Mouse (Mus musculus): ENCODE results near the gene Abcd3. TPM values are rescaled to one million over a fixed set of nuclear protein-coding genes. Genes with fewer than 3 reads are reported as not detected.
"Not testable (repeated sequence)": the region's sequence is repeated elsewhere in the genome, so short reads cannot be mapped to it uniquely, and the experiment has no call there.

Abcd3 gene
- polyA plus RNA-seq, 1 experiment, result 174 TPM

DNA sequence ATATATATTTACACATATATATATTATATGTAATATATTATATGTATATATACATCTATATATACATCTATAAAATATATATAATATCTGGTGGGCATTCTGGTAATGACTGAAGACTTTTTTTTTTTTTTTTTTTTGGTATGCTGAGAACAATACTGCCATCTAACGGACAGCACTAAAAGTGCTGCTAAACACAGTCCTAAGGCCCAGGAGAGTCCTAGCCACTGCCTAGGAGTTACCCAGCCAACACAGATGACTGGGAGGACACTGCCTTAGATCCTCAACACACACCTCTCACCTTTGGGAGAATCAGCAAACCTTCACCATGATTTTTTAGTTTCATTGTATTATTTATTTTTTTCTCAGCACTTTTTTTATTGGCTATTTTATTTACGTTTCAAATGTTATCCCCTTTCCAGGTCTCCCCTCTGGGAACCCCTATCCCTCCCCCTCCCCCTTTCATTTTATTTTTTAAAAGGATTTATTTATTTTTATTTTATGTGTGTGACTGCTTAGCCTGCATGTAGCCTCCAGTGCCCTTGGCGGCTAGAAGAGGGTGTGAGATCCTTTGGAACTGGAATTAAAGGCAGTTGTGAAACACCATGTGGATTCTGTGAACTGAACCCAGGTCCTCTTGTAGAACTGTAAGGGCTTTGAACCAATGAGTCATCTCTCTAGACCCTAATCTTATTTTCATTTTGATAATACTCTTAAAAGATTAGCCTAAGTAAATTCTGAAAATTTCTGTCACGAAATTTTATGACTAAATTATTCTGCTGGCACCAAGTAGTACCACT lies 52.8 kb downstream of the Abcd3 start:
- no peak overlapping the region for H3K4me3 ChIP-seq (ENCODE audit: insufficient read depth, low read depth, low read length)
- no peak overlapping the region for H3K27ac ChIP-seq (ENCODE audit: insufficient read depth, low read depth, low read length)
- 64% methylated on average over 4 of the region's 4 CpGs for WGBS
- no peaks in the 10 kb centered on the region for H3K4me1 ChIP-seq (ENCODE audit: control insufficient read depth, insufficient read depth, low read length)
- TF ChIP-seq POLR2A (IDR thresholded peaks at IDR 0.05; ENCODE audit: insufficient read depth, low read depth, low read length) (no peak), CTCF (IDR thresholded peaks at IDR 0.05; ENCODE audit: insufficient read depth, low read depth, low read length) (no peak)

- WGBS, result 80% methylated on average over 7 of the region's 7 CpGs
- H3K4me1 ChIP-seq (ENCODE audit: control insufficient read depth, insufficient read depth, low read length), result no peaks in the 10 kb centered on the region
- H3K4me3 ChIP-seq (ENCODE audit: insufficient read depth, low read depth, low read length), result no peak overlapping the region
- TF ChIP-seq CTCF (IDR thresholded peaks at IDR 0.05; ENCODE audit: insufficient read depth, low read depth, low read length) (no peak), POLR2A (IDR thresholded peaks at IDR 0.05; ENCODE audit: insufficient read depth, low read depth, low read length) (no peak)
- no peak overlapping the region for H3K27ac ChIP-seq (ENCODE audit: insufficient read depth, low read depth, low read length)
Measured at GRCm38 (mm10) chr3:121758373-121758772, 56.7 kb downstream of the Abcd3 start.

- H3K4me1 ChIP-seq (ENCODE audit: control insufficient read depth, insufficient read depth, low read length), result no peaks in the 10 kb centered on the region
- no peak for TF ChIP-seq POLR2A (IDR thresholded peaks at IDR 0.05; ENCODE audit: insufficient read depth, low read depth, low read length)
- no peak overlapping the region for H3K27ac ChIP-seq (ENCODE audit: insufficient read depth, low read depth, low read length)
- no peak overlapping the region for H3K4me3 ChIP-seq (ENCODE audit: insufficient read depth, low read depth, low read length)
- 23% methylated on average over 3 of the region's 3 CpGs for WGBS
Measured at GRCm38 (mm10) chr3:121755152-121755551, 60.0 kb downstream of the Abcd3 start.

- 86% methylated on average over 10 of the region's 10 CpGs for WGBS
- H3K27ac ChIP-seq (ENCODE audit: insufficient read depth, low read depth, low read length); H3K4me1 ChIP-seq (ENCODE audit: control insufficient read depth, insufficient read depth, low read length); H3K4me3 ChIP-seq (ENCODE audit: insufficient read depth, low read depth, low read length): not testable (repeated sequence)
Measured at GRCm38 (mm10) chr3:121754319-121755090, 60.6 kb downstream of the Abcd3 start.

- H3K4me1 ChIP-seq (ENCODE audit: control insufficient read depth, insufficient read depth, low read length); H3K27ac ChIP-seq (ENCODE audit: insufficient read depth, low read depth, low read length); H3K4me3 ChIP-seq (ENCODE audit: insufficient read depth, low read depth, low read length): not testable (repeated sequence)
- WGBS, result 94% methylated on average over 4 of the region's 4 CpGs
Measured at GRCm38 (mm10) chr3:121741186-121741848, 73.8 kb downstream of the Abcd3 start.

DNA sequence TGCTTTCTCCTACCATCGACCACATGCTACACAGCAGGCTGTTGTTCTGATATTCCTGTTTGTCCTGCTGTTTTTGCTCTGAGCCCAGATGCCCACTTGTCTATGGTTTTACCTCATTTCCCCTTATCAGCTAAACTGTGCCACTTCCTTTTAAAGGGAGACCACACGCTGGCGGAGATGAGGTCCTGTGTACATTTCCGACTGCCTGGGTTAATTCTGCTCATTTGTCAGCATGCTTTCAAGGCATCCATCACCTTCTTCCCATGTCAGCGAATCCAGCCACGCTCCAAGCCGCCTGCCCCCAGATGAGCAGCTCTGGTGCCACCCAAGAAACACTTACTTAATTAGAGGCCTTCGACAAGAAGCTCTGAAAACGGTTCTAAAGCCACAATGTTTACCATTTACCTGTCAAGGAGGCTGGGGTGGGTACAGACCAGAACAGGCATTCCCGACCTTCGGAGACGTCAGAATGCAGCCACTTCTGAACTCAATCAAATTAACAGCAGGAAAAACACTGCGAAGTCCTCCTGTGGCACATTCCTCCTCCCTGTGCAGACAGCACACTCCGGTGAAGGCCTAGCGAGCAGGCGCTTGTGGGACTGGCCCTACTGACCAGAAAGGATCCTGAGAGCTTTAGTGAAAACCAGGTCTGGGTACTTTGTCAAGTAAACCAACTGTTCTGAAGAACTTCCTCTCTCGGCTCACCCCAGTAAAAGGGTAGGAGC lies 75.5 kb downstream of the Abcd3 start:
- Histone ChIP-seq H3K4me3 (ENCODE audit: insufficient read depth, low read depth, low read length) (no peak overlapping the region), H3K4me1 (ENCODE audit: control insufficient read depth, insufficient read depth, low read length) (no peaks in the 10 kb centered on the region), H3K27ac (ENCODE audit: insufficient read depth, low read depth, low read length) (no peak overlapping the region)
- no peak for TF ChIP-seq CTCF (IDR thresholded peaks at IDR 0.05; ENCODE audit: insufficient read depth, low read depth, low read length)
- TF ChIP-seq POLR2A (IDR thresholded peaks at IDR 0.05; ENCODE audit: insufficient read depth, low read depth, low read length), result no peak
- WGBS, result 72% methylated on average over 17 of the region's 17 CpGs

DNA sequence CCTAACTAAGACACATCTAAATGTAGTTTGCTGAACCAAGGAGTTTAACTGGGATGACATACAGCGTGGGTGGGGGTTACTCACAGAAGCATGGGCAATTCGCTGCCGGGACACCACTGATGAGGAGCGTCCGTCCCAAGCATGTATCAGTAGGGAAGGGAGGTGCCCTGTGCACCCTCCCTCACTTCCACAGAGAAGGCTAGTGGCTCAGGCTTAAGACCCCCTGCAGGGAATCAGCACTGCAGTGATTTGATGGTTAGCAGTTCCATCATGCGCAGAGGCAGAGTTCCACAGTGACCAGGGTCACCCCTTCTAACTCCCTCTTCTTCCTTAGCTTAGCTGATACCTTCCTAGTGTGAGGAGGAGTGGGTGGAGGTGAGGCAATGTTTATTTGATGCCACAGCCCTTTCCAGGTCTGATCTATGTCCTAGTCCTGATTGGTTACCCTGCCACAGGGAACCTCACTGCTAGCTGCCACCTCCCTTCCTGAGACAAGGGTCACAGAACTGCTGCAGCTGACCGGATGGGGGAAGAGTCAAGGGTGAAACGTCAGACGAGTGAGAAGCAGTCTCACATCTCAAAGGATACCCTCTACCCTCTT lies 76.3 kb downstream of the Abcd3 start:
- H3K4me1 ChIP-seq (ENCODE audit: control insufficient read depth, insufficient read depth, low read length), result no peaks in the 10 kb centered on the region
- TF ChIP-seq POLR2A (IDR thresholded peaks at IDR 0.05; ENCODE audit: insufficient read depth, low read depth, low read length) (no peak), CTCF (IDR thresholded peaks at IDR 0.05; ENCODE audit: insufficient read depth, low read depth, low read length) (no peak)
- WGBS, result 88% methylated on average over 9 of the region's 9 CpGs
- H3K27ac ChIP-seq (ENCODE audit: insufficient read depth, low read depth, low read length), result no peak overlapping the region
- H3K4me3 ChIP-seq (ENCODE audit: insufficient read depth, low read depth, low read length), result no peak overlapping the region

DNA sequence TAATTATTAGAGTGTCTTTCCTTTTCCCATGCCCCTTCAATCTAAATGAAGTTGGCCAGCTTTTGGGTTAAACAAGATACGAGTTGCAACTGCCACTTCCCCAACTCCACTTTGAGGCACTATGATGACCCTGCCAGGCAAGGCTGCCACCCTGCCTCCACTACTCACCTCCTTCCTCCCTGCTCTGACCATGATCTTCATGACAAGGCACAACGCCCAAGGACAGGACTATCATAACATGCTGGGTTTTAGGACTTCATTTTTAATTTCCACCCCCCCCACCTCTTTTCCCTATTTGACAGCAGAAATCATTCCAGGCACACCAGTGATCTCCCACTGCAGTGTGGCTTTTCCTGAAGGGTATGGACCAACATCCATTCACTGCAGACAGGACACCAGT lies 77.2 kb downstream of the Abcd3 start:
- Histone ChIP-seq H3K27ac (ENCODE audit: insufficient read depth, low read depth, low read length) (no peak overlapping the region), H3K4me1 (ENCODE audit: control insufficient read depth, insufficient read depth, low read length) (no peaks in the 10 kb centered on the region), H3K4me3 (ENCODE audit: insufficient read depth, low read depth, low read length) (no peak overlapping the region)
- 66% methylated on average over 2 of the region's 2 CpGs for WGBS
- TF ChIP-seq CTCF (IDR thresholded peaks at IDR 0.05; ENCODE audit: insufficient read depth, low read depth, low read length) (no peak), POLR2A (IDR thresholded peaks at IDR 0.05; ENCODE audit: insufficient read depth, low read depth, low read length) (no peak)

Data from olfactory bulb, adult 2 months (tissue).